Mouse (Mus musculus) erythroblast, embryonic 14.5 days (primary cell): ENCODE measurements around the gene Kirrel. TPM values are rescaled to one million over a fixed set of nuclear protein-coding genes. Genes with fewer than 3 reads are reported as not detected.

ENCODE experiments used
- H3K27me3 ChIP-seq: 2 replicates; pipeline ENCODE4 v1.6.1; 2012; ENCODE audit warnings: inconsistent platforms; ENCODE audit not compliant: control insufficient read depth
- H3K36me3 ChIP-seq: 2 replicates; pipeline ENCODE4 v1.6.1; 2012; ENCODE audit warnings: mild to moderate bottlenecking, inconsistent platforms; ENCODE audit not compliant: control insufficient read depth
- H3K4me1 ChIP-seq: 2 replicates; pipeline ENCODE4 v1.6.1; 2012; ENCODE audit warnings: inconsistent platforms; ENCODE audit not compliant: control insufficient read depth
- H3K4me3 ChIP-seq: replicated peaks from 2 replicates; pipeline ENCODE3; 2012; ENCODE audit warnings: moderate library complexity, mild to moderate bottlenecking, inconsistent platforms
- H3K9me3 ChIP-seq: 2 replicates; pipeline ENCODE4 v1.6.1; 2012; ENCODE audit warnings: low read length, inconsistent platforms, mixed read lengths; ENCODE audit not compliant: control insufficient read depth
- GATA1 ChIP-seq: IDR thresholded peaks from 2 replicates; pipeline ENCODE4 v1.6.1; 2012; ENCODE audit warnings: low read length, inconsistent platforms, mixed read lengths
- TAL1 ChIP-seq: IDR thresholded peaks from 3 replicates; pipeline ENCODE4 v1.6.1; 2012; ENCODE audit warnings: low read length, inconsistent platforms, mixed read lengths
- polyA plus RNA-seq: library from polyadenylated mRNA; stranded (reverse); fragments of >175 nt; gene quantifications from 2 replicates; pipeline ENCODE4 v1.2.3, GENCODE M21; 2012

Kirrel gene
- polyA plus RNA-seq, 1 experiment: not detected

DNA sequence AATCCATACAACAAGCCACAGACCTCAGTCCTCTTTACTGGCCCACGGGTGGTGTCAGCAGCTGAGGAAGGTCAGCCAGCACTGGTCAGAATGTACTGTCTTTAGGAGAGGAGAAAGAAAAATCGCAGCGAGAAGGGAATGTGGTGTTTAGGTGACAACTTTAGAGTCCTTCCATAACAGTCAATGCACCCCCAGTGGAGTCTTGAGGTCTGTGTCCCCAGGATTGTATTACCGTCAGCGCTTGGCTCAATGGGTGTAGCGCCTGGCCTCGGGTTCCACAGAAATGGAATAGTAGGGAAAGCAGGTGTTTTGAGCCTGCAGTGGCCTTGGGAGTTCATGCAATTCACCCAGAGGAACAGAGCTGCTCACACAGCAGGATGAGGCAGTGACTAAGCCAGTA is 95.2 kb downstream of the Kirrel start:
- Histone ChIP-seq H3K36me3 (no peaks in the 10 kb centered on the region), H3K9me3 (peaks cover 4% of the 10 kb centered on the region), H3K4me3 (no peak overlapping the region), H3K4me1 (no peaks in the 10 kb centered on the region), H3K27me3 (no peaks in the 10 kb centered on the region)
- no peak for TF ChIP-seq TAL1
- TF ChIP-seq GATA1: no peak

DNA sequence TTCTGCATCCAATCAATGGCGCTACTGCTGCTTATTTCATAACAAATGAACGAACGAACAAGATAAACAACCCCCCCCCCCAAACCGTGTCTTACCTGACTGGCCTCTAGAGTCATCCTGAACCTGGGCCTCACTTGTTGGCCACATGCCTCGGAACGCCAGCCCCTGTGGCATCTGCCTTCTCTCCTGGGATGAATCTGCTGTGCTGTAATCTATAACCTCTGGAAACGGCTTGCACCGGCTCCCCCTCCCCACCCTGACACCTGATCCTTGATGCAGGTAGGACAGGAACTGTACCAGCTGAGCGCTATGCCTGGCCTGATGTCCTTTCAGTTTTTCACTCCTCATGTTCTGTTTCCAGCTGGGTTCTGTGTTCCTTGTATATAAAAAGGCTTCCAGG is 96.9 kb downstream of the Kirrel start:
- Histone ChIP-seq H3K4me3 (no peak overlapping the region), H3K4me1 (no peaks in the 10 kb centered on the region)
- TF ChIP-seq TAL1: no peak
- TF ChIP-seq GATA1: no peak

DNA sequence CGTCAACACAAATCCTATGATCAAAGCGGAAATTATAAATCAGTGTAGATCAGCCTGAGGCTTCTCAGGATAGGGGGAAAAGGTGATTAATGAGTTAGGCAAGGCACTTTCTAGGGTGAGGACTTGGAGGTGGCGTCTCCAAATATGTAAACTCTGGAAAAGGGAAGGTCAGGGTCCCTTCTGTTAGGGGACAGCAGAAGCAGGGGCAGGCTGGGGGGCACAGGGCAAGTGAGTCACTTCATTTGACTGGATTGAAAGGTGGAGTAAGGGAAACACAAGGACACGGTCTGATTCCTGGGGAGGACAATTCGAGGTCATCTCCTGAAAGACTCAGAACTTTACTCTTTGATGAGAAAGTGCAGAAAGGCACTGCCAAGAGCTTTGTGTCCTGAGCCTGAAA is 97.6 kb downstream of the Kirrel start:
- Histone ChIP-seq H3K4me3 (no peak overlapping the region), H3K27me3 (no peaks in the 10 kb centered on the region), H3K9me3 (no peaks in the 10 kb centered on the region), H3K4me1 (no peaks in the 10 kb centered on the region), H3K36me3 (no peaks in the 10 kb centered on the region)
- no peak for TF ChIP-seq TAL1
- TF ChIP-seq GATA1: no peak

More for the DNA sequence above, 96.9 kb downstream of the Kirrel start:
- Histone ChIP-seq H3K36me3 (no peaks in the 10 kb centered on the region), H3K9me3 (no peaks in the 10 kb centered on the region), H3K27me3 (no peaks in the 10 kb centered on the region)

DNA sequence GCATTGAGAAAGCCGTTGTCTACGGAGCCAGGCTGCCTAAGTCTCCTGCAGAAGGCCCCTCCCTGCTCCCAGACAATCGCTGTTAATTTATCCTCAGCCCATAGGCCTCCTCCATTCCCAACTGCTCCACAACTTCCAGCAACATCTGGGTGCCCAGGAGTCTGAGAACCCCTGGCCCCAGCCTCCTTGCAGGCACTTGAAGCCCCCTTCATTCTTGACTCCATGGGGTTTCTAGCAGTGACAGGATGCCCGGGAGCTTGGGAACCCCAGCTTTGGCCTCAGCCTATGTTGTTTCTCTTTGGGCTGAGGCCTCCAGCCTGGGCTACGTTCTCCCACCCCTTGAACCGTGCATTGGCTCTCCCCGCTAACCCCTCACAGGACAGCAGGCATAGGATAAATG is 98.4 kb downstream of the Kirrel start:
- Histone ChIP-seq H3K4me1 (no peaks in the 10 kb centered on the region), H3K27me3 (no peaks in the 10 kb centered on the region), H3K36me3 (no peaks in the 10 kb centered on the region), H3K4me3 (no peak overlapping the region), H3K9me3 (no peaks in the 10 kb centered on the region)
- no peak for TF ChIP-seq GATA1
- no peak for TF ChIP-seq TAL1

DNA sequence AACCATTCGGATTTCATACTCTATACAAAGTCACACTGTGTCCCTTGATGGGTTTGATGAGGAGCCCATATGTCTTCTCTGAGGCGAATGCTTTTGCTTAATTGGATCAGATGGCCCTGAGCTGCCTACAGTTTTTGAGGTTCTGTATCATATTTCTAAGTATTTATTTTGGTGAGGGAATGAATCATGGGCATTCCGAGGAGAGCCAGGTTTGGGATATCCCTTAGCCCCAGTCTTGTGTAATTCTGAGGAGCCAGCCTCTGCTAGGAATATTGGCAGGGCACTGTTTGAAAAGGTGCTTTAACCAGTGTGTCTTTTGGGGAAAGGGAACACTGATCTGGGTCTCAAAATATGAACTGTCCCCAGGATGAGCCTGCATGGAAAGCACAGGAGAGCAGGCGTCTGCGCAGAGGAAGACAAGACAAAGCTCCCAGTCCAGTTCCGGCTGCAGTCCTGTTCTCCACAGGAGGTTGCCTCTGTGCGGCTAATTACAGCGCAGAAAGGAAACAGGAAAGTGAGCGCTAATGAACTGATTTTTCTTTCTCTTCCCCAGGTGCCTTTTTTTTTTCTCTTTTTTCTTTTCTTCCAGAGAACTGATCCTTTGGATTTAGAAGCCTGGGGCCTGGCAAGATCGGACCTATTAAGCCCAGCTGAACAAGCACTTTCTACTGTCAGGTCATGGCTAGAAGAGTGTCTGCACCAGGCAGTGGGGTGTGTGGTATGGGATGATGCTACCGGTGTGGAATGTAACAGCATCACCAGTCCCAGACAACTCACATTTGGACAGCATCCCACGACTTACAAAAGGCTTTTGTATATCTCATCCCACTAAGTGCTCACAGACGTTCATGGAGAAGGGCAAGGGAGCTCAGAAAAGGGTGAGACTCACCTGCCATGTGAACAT is 101.7 kb downstream of the Kirrel start:
- TF ChIP-seq GATA1 (no peak), TAL1 (no peak)
- H3K36me3 ChIP-seq: no peaks in the 10 kb centered on the region
- H3K4me1 ChIP-seq: no peaks in the 10 kb centered on the region

DNA sequence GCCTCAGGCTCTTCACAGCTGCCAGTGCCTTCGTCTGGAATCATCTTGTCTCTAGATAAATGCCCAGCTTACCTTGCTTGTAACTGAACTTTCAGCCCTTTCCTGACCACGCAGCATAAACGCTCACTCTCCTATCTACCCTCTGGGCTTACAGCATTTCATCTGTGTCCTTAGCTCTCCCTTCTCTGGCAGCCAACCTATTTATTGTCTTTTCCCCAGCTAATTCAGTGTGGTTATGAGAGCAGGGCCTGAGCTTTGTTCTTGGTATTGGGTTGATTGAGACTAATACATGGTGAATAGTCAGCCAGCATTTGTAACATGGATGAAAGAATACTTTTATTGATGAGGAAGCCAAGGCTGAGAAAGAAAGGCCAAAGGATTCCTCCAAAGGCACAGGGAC is 102.4 kb downstream of the Kirrel start:
- Histone ChIP-seq H3K27me3 (no peaks in the 10 kb centered on the region), H3K9me3 (no peaks in the 10 kb centered on the region), H3K4me1 (no peaks in the 10 kb centered on the region), H3K4me3 (no peak overlapping the region), H3K36me3 (no peaks in the 10 kb centered on the region)
- no peak for TF ChIP-seq TAL1
- no peak for TF ChIP-seq GATA1

More for the DNA sequence above, 101.7 kb downstream of the Kirrel start:
- Histone ChIP-seq H3K9me3 (no peaks in the 10 kb centered on the region), H3K4me3 (no peak overlapping the region), H3K27me3 (no peaks in the 10 kb centered on the region)

DNA sequence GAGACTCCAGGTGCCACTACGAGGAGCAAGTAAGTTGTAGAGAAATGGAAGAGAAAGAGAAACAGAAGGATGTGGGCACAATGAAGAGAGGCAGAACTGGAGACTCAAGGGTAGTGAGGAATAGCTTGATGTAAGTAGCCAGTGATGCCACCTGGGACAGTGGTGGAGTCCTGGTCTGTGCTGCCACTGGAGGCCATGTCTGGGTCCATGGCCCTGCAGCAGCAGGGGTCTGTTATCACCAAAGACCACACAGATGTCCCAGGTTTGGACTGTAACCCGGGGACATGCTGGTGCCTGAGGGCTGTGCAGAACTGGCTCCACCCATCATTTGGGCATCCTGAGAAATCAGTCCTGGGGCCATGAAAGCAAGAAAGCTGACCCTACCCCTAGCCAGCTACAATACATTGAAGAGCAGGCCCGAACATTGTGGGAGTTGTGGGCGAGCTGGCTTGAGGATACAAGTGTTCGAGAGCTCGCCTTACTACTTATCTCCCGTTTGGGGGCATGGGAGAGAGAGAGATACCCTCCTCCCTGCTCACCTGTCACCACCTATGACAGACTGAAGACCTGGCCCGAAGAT is 107.1 kb downstream of the Kirrel start:
- Histone ChIP-seq H3K4me1 (no peaks in the 10 kb centered on the region), H3K36me3 (no peaks in the 10 kb centered on the region), H3K4me3 (no peak overlapping the region), H3K9me3 (no peaks in the 10 kb centered on the region), H3K27me3 (no peaks in the 10 kb centered on the region)
- TF ChIP-seq GATA1 (no peak), TAL1 (no peak)

DNA sequence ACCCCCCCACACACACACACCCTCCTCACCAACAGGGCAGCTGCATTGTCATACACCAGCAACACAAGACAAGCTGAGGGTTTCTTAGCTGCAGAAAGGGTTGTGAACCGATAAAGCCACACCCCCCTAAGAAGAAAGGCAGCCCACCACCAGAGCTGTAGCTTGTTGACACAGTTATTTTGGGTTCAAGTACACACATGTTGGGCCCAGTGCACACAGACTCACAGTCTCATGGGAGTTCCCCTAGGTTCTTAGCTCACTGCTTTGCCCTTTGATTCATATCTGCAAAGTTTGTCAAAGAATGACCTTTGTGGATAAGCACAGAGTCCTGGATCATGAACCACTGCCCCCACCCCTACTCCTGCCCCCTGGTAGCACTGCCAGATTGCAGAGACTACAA is 120.6 kb downstream of the Kirrel start:
- Histone ChIP-seq H3K4me3 (no peak overlapping the region), H3K9me3 (no peaks in the 10 kb centered on the region), H3K27me3 (no peaks in the 10 kb centered on the region), H3K4me1 (no peaks in the 10 kb centered on the region), H3K36me3 (no peaks in the 10 kb centered on the region)
- TF ChIP-seq GATA1 (no peak), TAL1 (no peak)

DNA sequence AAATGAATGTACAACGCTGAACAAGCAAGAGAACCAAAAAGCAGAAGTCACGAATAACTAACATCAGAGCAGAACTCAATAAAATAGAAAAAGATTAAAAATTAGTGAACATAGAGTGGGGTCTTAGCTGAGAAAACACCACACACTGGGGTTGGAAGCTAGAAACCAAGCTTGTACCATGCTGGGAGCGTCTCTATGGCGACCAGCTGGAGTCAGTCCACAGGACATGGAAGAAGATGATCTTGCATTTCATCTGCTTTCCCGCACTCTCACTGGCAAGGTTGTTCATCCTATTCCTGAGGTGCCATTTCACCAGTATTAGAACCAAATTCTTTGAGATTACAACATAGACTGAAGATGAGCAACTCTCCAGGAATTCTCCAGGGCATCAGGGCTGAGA is 126.7 kb downstream of the Kirrel start:
- no peak overlapping the region for H3K4me3 ChIP-seq
- no peaks in the 10 kb centered on the region for H3K4me1 ChIP-seq
- no peaks in the 10 kb centered on the region for H3K36me3 ChIP-seq
- no peak for TF ChIP-seq GATA1
- no peak for TF ChIP-seq TAL1
- H3K27me3 ChIP-seq: no peaks in the 10 kb centered on the region
- no peaks in the 10 kb centered on the region for H3K9me3 ChIP-seq
